Mouse (Mus musculus): ENCODE results near the gene Foxk1. TPM values are rescaled to one million over a fixed set of nuclear protein-coding genes. Genes with fewer than 3 reads are reported as not detected.

The Foxk1 gene
- polyA plus RNA-seq, 1 experiment from 2014 or later = 3.7 TPM

DNA sequence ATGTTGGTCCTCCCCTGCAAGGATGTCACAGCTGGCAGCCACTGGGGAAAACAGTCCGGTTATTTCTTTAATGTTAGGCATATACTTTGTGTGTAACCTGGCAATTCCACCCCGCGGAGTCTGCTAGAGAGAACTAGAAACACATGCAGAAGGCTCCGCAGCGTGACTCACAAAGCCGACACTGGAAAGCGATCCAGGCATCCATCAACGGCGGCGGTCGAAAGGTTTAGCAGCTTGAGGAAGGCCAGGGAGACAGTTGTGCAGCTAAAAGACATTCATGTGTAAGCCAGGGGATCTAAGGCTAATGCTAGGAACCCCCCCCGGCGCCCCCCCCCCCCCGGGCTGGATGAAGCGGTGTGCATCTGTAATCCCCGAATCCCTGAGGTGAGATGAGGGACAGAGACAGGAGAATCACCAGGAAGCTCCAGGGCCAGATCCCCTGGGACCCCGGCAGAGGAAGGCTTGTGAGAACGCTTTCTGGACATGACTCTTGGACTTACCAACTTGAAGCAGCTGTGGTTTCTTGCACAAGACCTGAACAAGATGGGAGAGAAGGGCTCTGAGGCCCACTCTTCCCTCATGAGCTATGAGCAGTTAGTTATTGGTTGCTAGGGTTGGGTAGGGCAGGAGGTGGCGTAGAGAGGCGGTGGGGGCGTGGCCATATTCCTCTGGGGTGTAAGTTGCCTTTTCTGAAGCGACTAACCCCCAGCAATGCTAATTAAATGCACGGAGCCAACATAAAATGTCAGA, 16.2 kb upstream of the Foxk1 start:
- 31% methylated on average over 22 of the region's 23 CpGs for WGBS
- Histone ChIP-seq H3K4me1 (ENCODE audit: control insufficient read depth, insufficient read depth, low read length) (peaks cover 25% of the 10 kb centered on the region), H3K9ac (ENCODE audit: low read length) (peak overlapping the region; percentile 27; the same call in 1 of the 2 replicates), H3K27ac (ENCODE audit: low read length) (peak overlapping the region; percentile 74), H3K4me3 (replicated peaks; ENCODE audit: low read length) (no peak overlapping the region), H3K9me3 (replicated peaks; ENCODE audit: control insufficient read depth, low read length) (no peaks in the 10 kb centered on the region), H3K27me3 (ENCODE audit: control insufficient read depth, insufficient read depth, low read length) (no peaks in the 10 kb centered on the region), H3K4me2 (ENCODE audit: low read depth, low read length) (0 out of 2 replicates have a peak overlapping the region, but pooled peaks have one; percentile 11), H3K36me3 (ENCODE audit: control insufficient read depth, insufficient read depth, low read length) (no peaks in the 10 kb centered on the region)
- no peak for ATAC-seq (ENCODE audit: insufficient read depth, low FRiP score)

DNA sequence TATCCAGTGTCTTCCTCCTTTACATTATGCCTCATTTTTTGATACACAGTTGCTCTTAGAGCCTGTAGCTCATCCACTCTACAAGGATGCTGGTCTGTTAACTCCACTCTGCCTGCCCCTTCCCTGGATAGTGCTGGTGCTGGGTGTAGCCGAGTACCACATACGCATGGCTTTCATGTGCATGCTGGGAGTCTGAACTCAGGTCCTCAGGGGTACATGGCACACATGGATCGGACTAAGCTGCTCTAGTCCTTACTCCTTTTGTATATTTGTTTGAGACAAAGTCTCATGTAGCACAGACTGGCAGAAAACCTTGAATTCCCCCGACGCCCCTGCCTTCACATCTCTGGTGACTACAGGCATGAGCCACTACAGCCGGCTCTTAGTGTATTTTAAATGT, 15.0 kb upstream of the Foxk1 start:
- Histone ChIP-seq H3K4me3 (replicated peaks; ENCODE audit: low read length) (no peak overlapping the region), H3K9me3 (replicated peaks; ENCODE audit: control insufficient read depth, low read length) (no peaks in the 10 kb centered on the region), H3K4me2 (ENCODE audit: low read depth, low read length) (0 out of 2 replicates have a peak overlapping the region, but pooled peaks have one; percentile 5), H3K4me1 (ENCODE audit: control insufficient read depth, insufficient read depth, low read length) (peaks cover 25% of the 10 kb centered on the region), H3K27ac (ENCODE audit: low read length) (peak overlapping the region; percentile 74), H3K9ac (ENCODE audit: low read length) (peak overlapping the region; percentile 57), H3K36me3 (ENCODE audit: control insufficient read depth, insufficient read depth, low read length) (no peaks in the 10 kb centered on the region), H3K27me3 (ENCODE audit: control insufficient read depth, insufficient read depth, low read length) (no peaks in the 10 kb centered on the region)
- ATAC-seq (ENCODE audit: insufficient read depth, low FRiP score) = no peak
- WGBS = 61% methylated on average over 6 of the region's 6 CpGs

DNA sequence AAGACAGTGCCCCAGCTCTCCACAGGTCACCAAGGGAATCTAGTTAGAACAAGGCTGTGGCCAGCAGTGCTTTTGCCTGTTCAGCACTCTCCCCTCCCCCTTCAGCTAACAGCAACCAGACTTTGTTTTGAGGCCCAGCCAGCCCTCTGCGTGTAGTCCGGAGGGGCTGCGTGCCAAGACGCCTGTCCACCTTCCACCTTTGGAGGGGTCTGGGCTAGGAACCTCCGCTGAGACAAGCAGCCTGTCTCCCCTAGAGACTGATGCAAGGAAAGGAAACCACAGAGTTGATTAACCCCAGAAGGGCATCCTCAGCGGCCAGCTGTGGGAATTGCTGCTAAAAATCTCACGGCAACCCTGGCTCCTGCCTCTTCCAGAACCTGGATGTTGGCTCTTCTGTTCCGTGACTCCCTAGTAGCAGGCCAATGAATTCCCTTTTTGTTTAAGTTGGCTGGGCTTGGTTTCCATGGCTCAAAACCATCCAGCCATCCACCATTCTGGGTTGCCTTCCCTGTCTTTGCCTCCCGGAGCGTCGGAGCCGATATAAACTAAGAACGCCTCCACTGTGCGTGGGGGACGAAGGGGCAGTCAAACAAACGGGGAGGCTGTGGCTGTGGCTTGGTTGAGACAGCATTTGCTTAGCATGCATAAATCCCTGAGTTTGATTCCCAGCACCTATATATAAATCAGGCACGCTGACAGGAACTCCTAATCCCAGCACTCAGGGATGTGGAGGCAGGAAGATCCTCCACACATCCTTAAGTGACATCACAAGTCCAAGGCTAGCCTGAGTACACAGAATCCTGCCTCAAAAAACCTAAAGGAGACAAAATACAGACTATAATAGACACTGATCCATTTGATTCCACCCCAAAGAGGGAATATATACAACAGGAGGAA, 14.3 kb upstream of the Foxk1 start:
- peak overlapping the region; percentile 57 for H3K9ac ChIP-seq (ENCODE audit: low read length)

DNA sequence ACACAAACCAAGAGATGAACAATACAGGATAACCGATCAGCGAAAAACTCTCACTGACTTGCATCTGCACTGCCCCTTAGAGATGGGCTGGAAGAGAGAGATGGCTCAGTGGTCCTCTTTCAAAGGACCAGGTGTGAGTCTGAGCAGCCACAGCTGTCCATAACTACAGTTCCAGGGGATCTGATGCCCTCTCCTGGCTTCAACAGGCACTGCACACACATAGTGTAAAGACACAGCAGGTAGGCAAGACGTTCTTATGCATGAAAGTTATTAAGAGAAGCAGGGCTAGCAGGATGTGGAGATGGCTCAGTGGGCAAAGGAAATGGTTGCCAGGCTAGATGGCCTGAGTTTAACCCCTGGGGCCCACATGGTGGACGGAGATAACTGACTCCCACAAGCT, 13.6 kb upstream of the Foxk1 start:
- no peaks in the 10 kb centered on the region for H3K36me3 ChIP-seq (ENCODE audit: control insufficient read depth, insufficient read depth, low read length)
- no peak for ATAC-seq (ENCODE audit: insufficient read depth, low FRiP score)
- H3K27me3 ChIP-seq (ENCODE audit: control insufficient read depth, insufficient read depth, low read length) = no peaks in the 10 kb centered on the region
- H3K9me3 ChIP-seq (replicated peaks; ENCODE audit: control insufficient read depth, low read length) = no peaks in the 10 kb centered on the region
- H3K9ac ChIP-seq (ENCODE audit: low read length) = no peak overlapping the region
- no peak overlapping the region for H3K4me3 ChIP-seq (replicated peaks; ENCODE audit: low read length)
- no peak overlapping the region for H3K4me2 ChIP-seq (ENCODE audit: low read depth, low read length)
- peak overlapping the region; percentile 74; the same call in 1 of the 2 replicates for H3K27ac ChIP-seq (ENCODE audit: low read length)
- 87% methylated on average over 4 of the region's 4 CpGs for WGBS
- H3K4me1 ChIP-seq (ENCODE audit: control insufficient read depth, insufficient read depth, low read length) = peaks cover 25% of the 10 kb centered on the region

More for the DNA sequence above, 14.3 kb upstream of the Foxk1 start:
- no peaks in the 10 kb centered on the region for H3K27me3 ChIP-seq (ENCODE audit: control insufficient read depth, insufficient read depth, low read length)
- H3K4me2 ChIP-seq (ENCODE audit: low read depth, low read length) = peak overlapping the region; percentile 5
- WGBS = 44% methylated on average over 17 of the region's 17 CpGs
- H3K36me3 ChIP-seq (ENCODE audit: control insufficient read depth, insufficient read depth, low read length) = no peaks in the 10 kb centered on the region
- peak overlapping the region; percentile 74 for H3K27ac ChIP-seq (ENCODE audit: low read length)
- no peaks in the 10 kb centered on the region for H3K9me3 ChIP-seq (replicated peaks; ENCODE audit: control insufficient read depth, low read length)
- no peak overlapping the region for H3K4me3 ChIP-seq (replicated peaks; ENCODE audit: low read length)
- H3K4me1 ChIP-seq (ENCODE audit: control insufficient read depth, insufficient read depth, low read length) = peaks cover 25% of the 10 kb centered on the region
- ATAC-seq (ENCODE audit: insufficient read depth, low FRiP score) = peak; percentile 64

DNA sequence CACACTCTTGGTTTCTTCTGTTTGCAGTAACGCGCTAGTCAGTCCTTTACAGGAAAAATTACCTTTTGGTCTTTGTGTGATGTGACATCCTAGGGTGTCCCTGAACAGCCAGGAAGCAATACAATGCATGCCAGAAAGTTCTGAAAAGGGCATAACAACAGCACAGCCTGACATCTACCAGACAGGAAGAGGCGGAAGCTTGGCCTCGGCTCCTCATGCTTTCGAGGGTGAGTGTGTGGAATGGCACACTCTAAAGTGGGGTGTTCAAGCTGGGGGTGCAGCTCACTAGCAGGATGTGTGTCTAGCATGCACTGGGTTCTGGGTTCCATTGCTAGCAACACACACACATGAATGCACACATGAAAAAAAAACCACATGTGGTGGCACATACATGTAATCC, 9.6 kb upstream of the Foxk1 start:
- H3K4me2 ChIP-seq (ENCODE audit: low read depth, low read length) = no peak overlapping the region
- peaks cover 2% of the 10 kb centered on the region; the same call in 1 of the 2 replicates for H3K4me1 ChIP-seq (ENCODE audit: control insufficient read depth, insufficient read depth, low read length)
- WGBS = 73% methylated on average over 5 of the region's 5 CpGs
- H3K27ac ChIP-seq (ENCODE audit: low read length) = no peak overlapping the region
- H3K4me3 ChIP-seq (replicated peaks; ENCODE audit: low read length) = no peak overlapping the region
- no peaks in the 10 kb centered on the region; the same call in 1 of the 2 replicates for H3K9me3 ChIP-seq (replicated peaks; ENCODE audit: control insufficient read depth, low read length)
- no peaks in the 10 kb centered on the region for H3K36me3 ChIP-seq (ENCODE audit: control insufficient read depth, insufficient read depth, low read length)
- H3K27me3 ChIP-seq (ENCODE audit: control insufficient read depth, insufficient read depth, low read length) = no peaks in the 10 kb centered on the region
- H3K9ac ChIP-seq (ENCODE audit: low read length) = no peak overlapping the region
- no peak for ATAC-seq (ENCODE audit: insufficient read depth, low FRiP score)

DNA sequence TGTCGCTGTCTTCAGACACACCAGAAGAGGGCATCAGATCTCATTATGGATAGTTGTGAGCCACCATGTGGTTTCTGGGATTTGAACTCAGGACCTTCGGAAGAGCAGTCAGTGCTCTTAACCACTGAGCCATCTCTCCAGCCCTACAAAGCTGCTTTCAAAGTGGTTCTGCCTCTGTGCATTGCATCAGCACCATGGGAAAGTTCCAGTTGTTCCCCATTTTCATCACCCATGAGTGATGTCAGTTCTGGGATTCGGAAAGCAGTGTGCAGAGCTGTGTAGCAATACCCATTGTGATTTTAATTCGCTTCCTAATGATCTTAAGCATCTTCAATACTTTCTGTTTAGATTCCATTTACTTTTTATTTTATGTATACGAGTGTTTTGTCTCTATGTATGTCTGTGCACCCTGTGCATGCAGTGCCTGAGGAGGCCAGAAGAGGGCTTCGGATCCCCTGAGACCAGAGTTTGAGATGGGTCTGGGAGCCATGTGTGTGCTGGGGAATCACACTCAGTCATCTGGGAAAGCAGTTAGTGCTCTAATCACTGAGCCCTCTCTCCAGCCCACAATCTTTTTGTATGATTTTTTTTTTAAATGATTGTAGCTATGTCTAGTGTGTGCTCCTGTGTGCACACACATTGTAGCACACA, 6.6 kb upstream of the Foxk1 start:
- no peak for ATAC-seq (ENCODE audit: insufficient read depth, low FRiP score)
- Histone ChIP-seq H3K4me2 (ENCODE audit: low read depth, low read length) (no peak overlapping the region), H3K27me3 (ENCODE audit: control insufficient read depth, insufficient read depth, low read length) (no peaks in the 10 kb centered on the region)

DNA sequence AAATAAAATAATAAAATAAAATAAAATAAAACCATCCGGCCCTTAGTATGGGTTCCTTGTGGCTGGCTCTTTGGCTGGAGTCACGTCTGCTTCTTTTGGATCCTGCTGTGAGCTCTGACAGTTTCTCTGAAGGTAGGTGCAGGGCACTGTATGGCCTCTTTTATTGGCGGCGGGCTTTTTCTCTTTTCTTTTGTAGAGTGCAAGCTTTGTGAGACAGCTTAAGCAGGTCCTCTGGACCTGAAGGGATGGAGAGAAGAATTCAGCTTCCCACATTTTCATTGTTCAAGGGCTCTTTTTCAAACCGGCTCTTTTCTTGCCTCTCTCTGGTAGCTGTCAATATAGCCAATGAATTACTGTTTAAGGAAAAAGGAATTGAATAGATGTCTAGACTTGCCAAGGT, 5.4 kb upstream of the Foxk1 start:
- 54% methylated on average over 5 of the region's 5 CpGs for WGBS
- H3K36me3 ChIP-seq (ENCODE audit: control insufficient read depth, insufficient read depth, low read length) = no peaks in the 10 kb centered on the region
- no peaks in the 10 kb centered on the region for H3K27me3 ChIP-seq (ENCODE audit: control insufficient read depth, insufficient read depth, low read length)
- no peak overlapping the region for H3K4me2 ChIP-seq (ENCODE audit: low read depth, low read length)
- H3K4me3 ChIP-seq (replicated peaks; ENCODE audit: low read length) = no peak overlapping the region
- H3K27ac ChIP-seq (ENCODE audit: low read length) = no peak overlapping the region
- peaks cover 5% of the 10 kb centered on the region for H3K4me1 ChIP-seq (ENCODE audit: control insufficient read depth, insufficient read depth, low read length)
- ATAC-seq (ENCODE audit: insufficient read depth, low FRiP score) = no peak
- H3K9ac ChIP-seq (ENCODE audit: low read length) = no peak overlapping the region
- no peaks in the 10 kb centered on the region; the same call in 1 of the 2 replicates for H3K9me3 ChIP-seq (replicated peaks; ENCODE audit: control insufficient read depth, low read length)

More for the DNA sequence above, 6.6 kb upstream of the Foxk1 start:
- Histone ChIP-seq H3K9ac (ENCODE audit: low read length) (no peak overlapping the region), H3K9me3 (replicated peaks; ENCODE audit: control insufficient read depth, low read length) (no peaks in the 10 kb centered on the region; the same call in 1 of the 2 replicates), H3K36me3 (ENCODE audit: control insufficient read depth, insufficient read depth, low read length) (no peaks in the 10 kb centered on the region), H3K4me3 (replicated peaks; ENCODE audit: low read length) (no peak overlapping the region), H3K4me1 (ENCODE audit: control insufficient read depth, insufficient read depth, low read length) (no peaks in the 10 kb centered on the region), H3K27ac (ENCODE audit: low read length) (no peak overlapping the region)
- 89% methylated on average over 6 of the region's 6 CpGs for WGBS

DNA sequence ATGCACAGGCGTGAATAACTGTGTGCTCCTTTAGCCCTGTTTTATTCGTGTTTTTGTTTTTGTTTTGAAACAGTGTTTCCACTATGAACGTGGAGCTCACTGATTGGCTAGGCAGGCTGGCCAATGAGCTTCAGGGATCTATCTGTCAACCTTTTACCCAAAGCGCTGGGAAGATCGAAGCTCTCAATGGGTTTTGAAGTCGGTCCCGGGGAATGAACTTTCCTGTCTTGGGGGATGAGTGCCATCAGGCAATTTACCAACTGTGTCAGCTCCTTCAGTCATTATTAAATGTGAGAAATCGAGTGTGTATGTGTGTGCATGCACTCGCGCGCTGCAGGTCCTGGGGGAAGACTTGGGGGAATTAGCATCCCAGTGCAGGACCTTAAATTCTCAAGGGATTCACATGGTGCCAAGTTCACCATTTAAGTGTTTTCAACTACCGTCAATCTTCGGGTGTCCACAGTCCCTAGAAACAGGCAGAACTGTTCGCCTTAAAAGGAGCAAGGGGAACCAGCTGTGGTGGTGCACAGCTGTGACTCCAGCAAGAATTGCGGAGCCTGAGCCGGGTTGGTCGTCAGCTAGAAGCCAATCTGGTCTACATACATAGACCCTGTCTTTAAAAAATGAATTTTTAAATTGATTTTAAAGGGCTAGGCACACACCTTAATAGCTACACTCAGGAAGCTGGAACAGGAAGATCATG, 965 bp upstream of the Foxk1 start:
- 18% methylated on average over 17 of the region's 17 CpGs for WGBS

More for the DNA sequence above, 965 bp upstream of the Foxk1 start:
- Histone ChIP-seq H3K9me3 (replicated peaks; ENCODE audit: control insufficient read depth, low read length) (no peaks in the 10 kb centered on the region), H3K36me3 (ENCODE audit: control insufficient read depth, insufficient read depth, low read length) (no peaks in the 10 kb centered on the region), H3K4me1 (ENCODE audit: control insufficient read depth, insufficient read depth, low read length) (peaks cover 32% of the 10 kb centered on the region), H3K27ac (ENCODE audit: low read length) (no peak overlapping the region), H3K9ac (ENCODE audit: low read length) (peak overlapping the region; percentile 98), H3K4me2 (ENCODE audit: low read depth, low read length) (peak overlapping the region; percentile 77), H3K4me3 (replicated peaks; ENCODE audit: low read length) (peak overlapping the region; percentile 90), H3K27me3 (ENCODE audit: control insufficient read depth, insufficient read depth, low read length) (no peaks in the 10 kb centered on the region)
- ATAC-seq (ENCODE audit: insufficient read depth, low FRiP score) = no peak
